In the genomic region with DNA sequence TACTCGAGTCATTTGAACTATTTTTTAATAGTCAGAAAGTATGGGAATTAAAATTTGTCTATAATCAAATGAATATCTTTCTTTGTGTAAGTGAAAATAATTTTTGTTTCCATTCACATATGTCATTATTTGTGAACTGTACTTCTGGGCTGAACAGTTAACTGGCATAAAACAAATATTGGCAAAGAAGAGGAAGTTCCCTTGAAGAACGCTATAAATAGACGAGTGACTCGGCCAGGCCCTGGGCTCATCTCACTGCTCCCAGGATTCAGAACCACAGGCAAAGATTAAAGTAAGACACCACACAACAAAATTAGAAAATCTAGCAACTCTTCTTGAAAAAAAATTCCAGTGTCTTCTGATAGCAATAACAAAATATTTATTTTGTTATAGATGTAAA, we compare ENCODE assay signal across 20 mouse cellular contexts. TPM values are rescaled to one million over a fixed set of nuclear protein-coding genes. Genes with fewer than 3 reads are reported as not detected.
A peak's percentile ranks its signal among the peaks of the same experiment; 100 is the strongest.
DNase-seq lines count a peak whose midpoint lies in the region; ATAC-seq and TF ChIP-seq lines count a peak whose summit lies in the region.
"Had no signal": no experiment of that assay in that cellular context is flagged by ENCODE, and none has a peak within 500 bp of the region (broad histone marks: within the 10 kb centered on the region; RNA-seq: fewer than 3 reads in every experiment).

No protein-coding gene starts in this region.

- TF ChIP-seq CTCF in MEL (IDR thresholded peaks at IDR 0.05 in 2 of 3, conservative IDR thresholded peaks at IDR 0.05 in 1 of 3; ENCODE audit: control insufficient read depth in 1 of 3, insufficient read depth in 1 of 3, low read depth in 2 of 3, low read length in 3 of 3, poor library complexity in 1 of 3, severe bottlenecking in 1 of 3) = no peak

- no peaks in the 10 kb centered on the region for H3K79me2 ChIP-seq in MEL (ENCODE audit: control insufficient read depth, insufficient read depth, low read length, poor library complexity)

- peaks cover 2 to 7% of the 10 kb centered on the region in 2 experiments; a peak in 1 of 4 replicates for H3K4me1 ChIP-seq in MEL (ENCODE audit: control insufficient read depth in 1 of 2, insufficient read depth in 2 of 2, low read length in 2 of 2)
- H3K4me1 ChIP-seq in embryonic facial prominence, embryonic 10.5 days = no peaks in the 10 kb centered on the region
- H3K4me1 ChIP-seq: forebrain, embryonic 15.5 days; hindbrain, embryonic 12.5 days; midbrain, embryonic 15.5 days had no signal

- WGBS in embryonic facial prominence, embryonic 10.5 days = 72% methylated on average over 4 of the region's 4 CpGs

- peak; percentile 20 to 24 for DNase-seq in heart, adult 18-20 months
- no peak for DNase-seq in heart, postnatal 25 days (ENCODE audit: low spot score)
- DNase-seq in MEL (ENCODE audit: low read depth, low spot score) (peak; percentile 41), adipocyte (ENCODE audit: low spot score) (peak; percentile 64)
- DNase-seq in embryonic facial prominence, embryonic 10.5 days (ENCODE audit: low spot score) = no peak
- DNase-seq: cerebellum, adult 2 months; kidney, adult 18-20 months; kidney, postnatal 10 days; right cerebral cortex, postnatal 25 days; thymus, adult 2 months had no signal

- TF ChIP-seq RAD21 in MEL (IDR thresholded peaks at IDR 0.05; ENCODE audit: low read depth, low read length) = no peak

- H3K36me3 ChIP-seq in MEL (ENCODE audit: control insufficient read depth in 1 of 2, insufficient read depth in 2 of 2, low read length in 2 of 2) = peaks cover 0 to 6% of the 10 kb centered on the region in 2 experiments; a peak in 2 of 4 replicates
- H3K36me3 ChIP-seq in embryonic facial prominence, embryonic 10.5 days (replicated peaks) = no peaks in the 10 kb centered on the region
- H3K36me3 ChIP-seq: forebrain, embryonic 15.5 days; G1E; hindbrain, embryonic 12.5 days; midbrain, embryonic 15.5 days had no signal

- peak; percentile 81 for ATAC-seq in megakaryocyte progenitor cell, adult 5-6 weeks (replicated peaks; ENCODE audit: poor library complexity)
- no peak for ATAC-seq in megakaryocyte-erythroid progenitor cell, adult 5-6 weeks (replicated peaks; ENCODE audit: low FRiP score, low TSS enrichment, poor library complexity, severe bottlenecking)
- ATAC-seq: forebrain, embryonic 15.5 days; midbrain, embryonic 15.5 days had no signal

- H3K27ac ChIP-seq in MEL (ENCODE audit: control insufficient read depth, low read depth, low read length) = no peak overlapping the region
- no peak overlapping the region for H3K27ac ChIP-seq in embryonic facial prominence, embryonic 10.5 days (replicated peaks)
- H3K27ac ChIP-seq: forebrain, embryonic 15.5 days; hindbrain, embryonic 12.5 days; layer of hippocampus, adult 2 months; liver, embryonic 14.5 days; macrophage; midbrain, embryonic 15.5 days had no signal

- no peak for TF ChIP-seq POLR2A in MEL (IDR thresholded peaks at IDR 0.05; ENCODE audit: control insufficient read depth in 1 of 2, insufficient read depth in 1 of 2, low read depth in 1 of 2, low read length in 2 of 2, poor library complexity in 1 of 2)

- H3K9me3 ChIP-seq in MEL (replicated peaks; ENCODE audit: insufficient read depth, low read length) = no peaks in the 10 kb centered on the region
- H3K9me3 ChIP-seq in embryonic facial prominence, embryonic 10.5 days = no peaks in the 10 kb centered on the region
- H3K9me3 ChIP-seq: forebrain, embryonic 15.5 days; G1E; hindbrain, embryonic 12.5 days; midbrain, embryonic 15.5 days had no signal

- no peak overlapping the region for H3K9ac ChIP-seq in MEL (ENCODE audit: control insufficient read depth, low read depth, low read length, poor library complexity, severe bottlenecking)
- H3K9ac ChIP-seq: forebrain, embryonic 15.5 days; hindbrain, embryonic 12.5 days; liver, embryonic 14.5 days; midbrain, embryonic 15.5 days had no signal

- H3K4me3 ChIP-seq in MEL (ENCODE audit: control insufficient read depth in 1 of 2, insufficient read depth in 1 of 2, low read depth in 2 of 2, low read length in 2 of 2) = no peak overlapping the region
- no peak overlapping the region for H3K4me3 ChIP-seq in embryonic facial prominence, embryonic 10.5 days
- H3K4me3 ChIP-seq: forebrain, embryonic 15.5 days; hindbrain, embryonic 12.5 days; layer of hippocampus, adult 2 months; midbrain, embryonic 15.5 days; myocyte had no signal

- intact Hi-C loops in heart, postnatal 25 days (cut with DNase I) = no loop called here

- TF ChIP-seq EP300 in MEL (IDR thresholded peaks at IDR 0.05; ENCODE audit: low read depth in 1 of 2, low read length in 2 of 2) = no peak

- H3K27me3 ChIP-seq in MEL (ENCODE audit: control insufficient read depth in 1 of 2, insufficient read depth in 2 of 2, low read length in 2 of 2) = no peaks in the 10 kb centered on the region
- no peaks in the 10 kb centered on the region for H3K27me3 ChIP-seq in embryonic facial prominence, embryonic 10.5 days (replicated peaks; ENCODE audit: low read depth, poor library complexity, severe bottlenecking)
- H3K27me3 ChIP-seq: forebrain, embryonic 15.5 days; hindbrain, embryonic 12.5 days; midbrain, embryonic 15.5 days had no signal

TF ChIP-seq in MEL, 35 proteins besides CTCF, POLR2A, EP300 and RAD21:
- no peak for TF ChIP-seq MAX (IDR thresholded peaks at IDR 0.05; ENCODE audit: low read length)
- TF ChIP-seq MXI1 (IDR thresholded peaks at IDR 0.05; ENCODE audit: low read depth, low read length) = no peak
- 0 out of 2 replicates have a peak, but pooled peaks have one; percentile 12 for TF ChIP-seq ETS1 (IDR thresholded peaks at IDR 0.05; ENCODE audit: low read depth, low read length)
- no peak for TF ChIP-seq NELFE (IDR thresholded peaks at IDR 0.05; ENCODE audit: low read depth, low read length)
- no peak for TF ChIP-seq ZKSCAN1 (IDR thresholded peaks at IDR 0.05; ENCODE audit: low read depth, low read length)
- TF ChIP-seq SIN3A (IDR thresholded peaks at IDR 0.05; ENCODE audit: low read length) = no peak
- no peak for TF ChIP-seq POLR2AphosphoS5 (IDR thresholded peaks at IDR 0.05; ENCODE audit: borderline replicate concordance, low read depth, low read length)
- no peak for TF ChIP-seq HCFC1 (IDR thresholded peaks at IDR 0.05; ENCODE audit: low read depth, low read length)
- TF ChIP-seq UBTF (IDR thresholded peaks at IDR 0.05; ENCODE audit: borderline replicate concordance, insufficient read depth, low read depth, low read length) = no peak
- TF ChIP-seq MEF2A (IDR thresholded peaks at IDR 0.05; ENCODE audit: extremely low read depth, insufficient replicate concordance, low read depth, low read length, poor library complexity, severe bottlenecking) = peak; percentile 73; the same call in 1 of the 2 replicates
- no peak for TF ChIP-seq RCOR1 (IDR thresholded peaks at IDR 0.05; ENCODE audit: low read depth, low read length)
- no peak for TF ChIP-seq TAL1 (IDR thresholded peaks at IDR 0.05; ENCODE audit: low read length)
- no peak for TF ChIP-seq POLR2AphosphoS2 (IDR thresholded peaks at IDR 0.05; ENCODE audit: low read length)
- TF ChIP-seq KAT2A (conservative IDR thresholded peaks at IDR 0.05; ENCODE audit: low read depth, low read length) = no peak
- TF ChIP-seq MYC (IDR thresholded peaks at IDR 0.05; ENCODE audit: low read depth, low read length) = no peak
- TF ChIP-seq TBP (IDR thresholded peaks at IDR 0.05; ENCODE audit: low read depth, low read length) = no peak
- TF ChIP-seq CHD2 (IDR thresholded peaks at IDR 0.05; ENCODE audit: low read length) = no peak
- TF ChIP-seq CHD1 (IDR thresholded peaks at IDR 0.05; ENCODE audit: low read depth, low read length) = no peak

RNA-seq across cellular contexts. Expression of a gene that starts 36.4 kb away (rescaled TPM):
- 10 to 100 TPM; 32.4 to 35.7 TPM for total RNA-seq in heart, adult 18-20 months (2021)
- total RNA-seq in heart, postnatal 25 days (2021) = 10 to 100 TPM; 32.2 to 41.4 TPM
- not detected in 2 replicates for total RNA-seq in MEL (2012; rRNA removed)
- polyA plus RNA-seq in MEL (2012; ENCODE audit: insufficient read depth in 1 of 2, insufficient read length in 2 of 2, low read depth in 1 of 2, low replicate concordance in 2 of 2, missing spikeins in 1 of 2) = not detected
- total RNA-seq in megakaryocyte progenitor cell, adult 5-6 weeks (2015) = 2.2 and 2.6 TPM in 2 replicates
- total RNA-seq in megakaryocyte progenitor cell, adult 5-6 weeks (2017) = 1.6 and 2.0 TPM in 2 replicates
- total RNA-seq in megakaryocyte-erythroid progenitor cell, adult 5-6 weeks (2014; fragmentation: Nextera tagmentation) = not detected in 2 replicates
- not detected in 2 replicates for total RNA-seq in megakaryocyte-erythroid progenitor cell, adult 5-6 weeks (2017)
- 19.9 and 25.5 TPM in 2 replicates for polyA plus RNA-seq in embryonic facial prominence, embryonic 10.5 days (2016; fragmentation: Nextera tagmentation; extraction: Ambion mirVana)
- polyA plus RNA-seq: G1E had no signal

Comparison
In these comparisons a context has a peak if more than half of its experiments do, and no peak if none do; other contexts are left out.
1. DNase-seq: peak in heart, adult 18-20 months (2 of 2), MEL (single experiment) and adipocyte (single experiment); none in heart, postnatal 25 days (single experiment) and embryonic facial prominence, embryonic 10.5 days (single experiment).
2. RNA of a gene that starts 36.4 kb away (total RNA-seq): 32.2 to 41.4 TPM in heart, postnatal 25 days and 32.4 to 35.7 TPM in heart, adult 18-20 months; 1.6 to 2.6 TPM in megakaryocyte progenitor cell, adult 5-6 weeks, not detected in MEL and not detected in megakaryocyte-erythroid progenitor cell, adult 5-6 weeks; every median in the first group is over 4 times any median in the second.